Mouse (Mus musculus) left cerebral cortex, postnatal 4 days (tissue): ENCODE data around the gene Zgpat. TPM values are rescaled to one million over a fixed set of nuclear protein-coding genes. Genes with fewer than 3 reads are reported as not detected.

Source experiments
- DNase-seq: peaks from one replicate; pipeline ENCODE4 v3.0.0-alpha.2; 2022
- intact Hi-C: fragments of 180-260 bp; cut with DNase I; formaldehyde crosslinking; loops from one replicate; pipeline ENCODE4 v1.15.1; 2025
- total RNA-seq, 2 experiments: library from RNA; stranded (reverse); gene quantifications; 2 replicates each; pipeline ENCODE4 v1.2.3; 2021

The Zgpat gene
- total RNA-seq, 2 experiments from 2014 or later = 73.9 to 83.5 TPM

DNA sequence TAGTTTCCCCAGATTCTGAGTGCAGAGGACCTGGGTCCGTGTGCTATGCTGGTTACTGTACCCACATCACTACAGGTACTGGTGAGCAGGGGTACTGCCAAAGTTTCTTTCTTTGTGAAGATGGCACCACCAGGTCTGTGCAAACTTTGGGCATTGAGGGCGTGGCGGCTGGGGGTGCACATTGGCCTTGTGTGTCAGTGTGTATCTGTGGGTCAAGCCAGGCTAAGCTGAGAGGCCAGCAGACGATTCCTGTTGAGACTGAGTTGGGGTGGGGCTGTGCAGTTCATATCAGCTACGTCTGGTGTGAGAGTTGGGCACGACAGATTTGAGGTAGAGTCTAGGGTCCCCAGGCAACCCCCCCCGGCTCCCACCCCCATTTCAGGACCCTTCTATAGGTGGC is 19.7 kb downstream of the Zgpat start:
- no peak for DNase-seq
- intact Hi-C loops = no loop called here

DNA sequence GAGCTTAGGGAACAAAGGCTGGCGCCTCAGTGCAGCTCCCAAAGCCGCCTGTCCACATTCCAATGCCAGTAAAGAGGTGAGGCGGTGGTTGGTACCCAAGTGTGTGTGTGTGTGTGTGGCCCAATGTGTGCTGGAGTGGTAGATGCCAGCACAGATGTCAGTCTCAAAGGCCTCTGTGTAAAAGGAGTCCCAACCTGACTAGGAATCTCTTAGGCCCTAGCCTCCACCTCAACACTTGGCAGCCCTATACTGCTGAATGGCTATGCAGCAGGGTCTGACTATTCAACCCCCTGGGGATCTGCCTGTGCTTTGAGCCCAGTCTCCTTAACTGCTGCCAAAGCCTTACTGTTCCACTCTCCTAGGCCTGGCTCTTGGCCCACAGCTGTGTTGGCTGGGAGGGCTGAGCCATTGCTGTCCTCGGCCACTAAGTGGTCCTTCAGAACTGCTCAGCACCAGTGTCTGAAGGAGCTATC is 20.2 kb downstream of the Zgpat start:
- intact Hi-C loops = no loop called here
- peak; percentile 78 for DNase-seq

DNA sequence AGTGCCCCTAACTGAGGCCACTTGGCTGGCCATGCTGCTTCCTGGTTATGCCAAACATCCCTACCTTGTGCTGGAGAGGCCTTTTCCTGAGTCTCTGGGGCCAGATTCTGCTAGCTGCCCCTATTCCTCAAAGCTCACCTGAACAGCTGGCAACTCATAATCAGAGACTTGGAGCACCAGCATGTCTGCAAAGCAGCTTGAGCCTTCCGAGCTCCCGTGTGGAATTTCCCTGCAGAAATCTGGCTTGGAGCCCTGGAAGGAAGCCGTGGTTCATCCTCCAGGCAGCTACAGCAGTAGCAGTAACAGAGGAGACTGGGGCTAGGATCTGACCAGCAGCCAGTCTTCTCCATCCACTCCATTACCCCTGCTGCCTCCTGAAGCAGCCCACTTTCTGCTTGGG is 21.2 kb downstream of the Zgpat start:
- peak; percentile 39 for DNase-seq
- intact Hi-C loops = no loop called here

DNA sequence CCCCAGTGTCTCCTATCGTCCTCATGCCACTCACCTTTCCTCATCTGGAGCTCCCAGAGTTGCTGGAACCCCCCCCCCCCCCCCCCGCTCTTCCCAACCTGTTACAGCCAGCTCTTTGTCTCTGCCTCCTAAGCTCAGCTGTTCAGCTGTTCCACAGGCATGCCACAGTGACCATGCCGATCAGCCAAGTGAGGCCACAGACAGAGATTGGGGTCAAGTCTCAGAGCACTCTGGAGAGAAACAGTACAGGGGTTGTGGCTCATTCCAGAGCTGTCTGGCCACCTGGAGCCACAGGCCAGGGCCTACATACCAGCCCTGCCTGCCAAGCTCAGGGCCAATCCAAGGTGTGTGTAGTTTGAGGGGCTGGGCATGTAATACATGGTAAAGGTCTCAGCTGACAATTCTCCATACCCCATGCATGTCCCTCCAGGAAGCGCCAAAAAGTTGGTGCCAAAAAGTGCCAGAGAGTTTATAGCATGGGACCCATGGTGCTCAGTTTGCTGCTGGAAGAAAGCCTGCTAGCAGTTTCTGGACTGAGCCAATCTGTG is 22.0 kb downstream of the Zgpat start:
- no peak for DNase-seq
- intact Hi-C loops = no loop called here

DNA sequence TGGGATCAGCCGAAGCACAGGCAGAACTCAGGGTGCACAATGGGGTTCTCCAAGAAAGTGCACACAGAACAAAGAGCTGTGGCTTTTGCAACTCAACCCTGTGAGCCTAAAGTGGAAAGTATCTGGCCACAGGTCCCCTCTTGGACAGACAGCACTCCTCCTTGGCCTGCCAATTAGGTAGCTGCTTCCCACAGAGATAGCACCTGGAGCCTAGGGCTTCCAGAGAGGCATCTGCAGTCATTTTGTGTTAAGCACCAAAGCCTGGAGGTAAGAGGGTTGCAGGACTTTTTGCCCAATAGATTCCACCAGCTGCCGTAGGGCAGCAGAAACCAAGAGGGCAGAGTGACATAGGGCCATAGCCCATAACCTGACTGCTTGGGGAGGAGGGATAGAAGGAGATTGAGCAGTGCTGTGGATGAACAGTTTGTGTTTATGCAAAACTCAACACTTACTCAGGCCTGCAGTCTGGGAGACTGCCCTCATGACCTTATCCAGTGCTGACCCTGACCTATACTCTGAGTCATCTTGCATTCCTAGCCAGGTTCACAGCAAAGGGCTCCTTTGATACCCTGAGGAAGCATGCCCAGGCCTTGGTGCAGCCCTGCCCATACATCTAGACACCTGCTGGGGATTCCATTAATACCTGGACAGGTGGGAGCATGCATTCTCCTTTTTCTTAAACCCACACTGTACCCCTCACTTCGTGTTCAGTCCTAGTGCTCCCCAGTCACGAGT is 25.6 kb downstream of the Zgpat start:
- no peak for DNase-seq
- intact Hi-C loops = loop anchor here (5.0 to 10.0 kb wide), 2 partner anchors 107 to 194 kb away; partner anchors contain the start of genes Tpd52l2 and Uckl1

DNA sequence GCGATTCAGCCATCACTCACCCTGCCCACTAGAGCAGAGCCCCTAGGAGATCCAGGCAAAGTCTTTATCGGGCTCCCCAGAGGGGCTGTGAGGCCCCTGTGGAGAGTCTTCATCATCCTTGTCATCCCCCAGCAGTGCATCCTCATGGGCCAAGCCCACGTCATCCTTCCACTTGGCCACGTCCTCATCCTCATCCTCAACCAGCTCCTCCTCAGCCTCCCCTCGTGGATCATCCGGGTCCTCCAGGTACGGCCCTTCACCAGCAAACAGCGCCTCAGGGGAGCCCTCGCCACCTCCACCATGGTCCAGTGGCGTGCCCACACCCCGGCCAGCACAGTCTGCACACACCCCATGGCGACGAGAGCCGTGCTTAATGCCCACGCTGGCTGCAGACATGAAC is 26.3 kb downstream of the Zgpat start:
- intact Hi-C loops = loop anchor here (5.0 to 10.0 kb wide), 2 partner anchors 106 to 194 kb away; partner anchors contain the start of genes Tpd52l2 and Uckl1

DNA sequence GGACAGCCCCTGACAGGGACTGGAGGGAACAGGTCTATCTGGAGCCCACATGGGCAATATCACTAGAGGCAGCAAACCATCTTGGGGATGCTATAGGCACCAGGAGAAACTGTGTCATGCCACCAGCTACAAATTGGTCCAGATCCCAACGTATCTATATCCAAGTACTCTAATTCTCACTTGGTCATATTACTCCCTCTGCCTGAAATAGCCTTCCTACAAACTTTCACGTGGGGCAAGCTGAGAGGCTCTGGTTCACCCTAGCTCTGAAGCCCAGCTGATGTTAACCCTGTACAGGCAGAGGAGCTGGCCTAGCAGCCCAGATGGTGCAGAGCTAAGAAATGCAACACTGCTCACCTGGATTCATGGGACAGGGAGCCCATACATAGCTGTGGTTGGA is 26.8 kb downstream of the Zgpat start:
- intact Hi-C loops = loop anchor here (5.0 to 10.0 kb wide), 2 partner anchors 106 to 193 kb away; partner anchors contain the start of genes Tpd52l2 and Uckl1
- DNase-seq = no peak

More for the DNA sequence above, 26.3 kb downstream of the Zgpat start:
- no peak for DNase-seq

DNA sequence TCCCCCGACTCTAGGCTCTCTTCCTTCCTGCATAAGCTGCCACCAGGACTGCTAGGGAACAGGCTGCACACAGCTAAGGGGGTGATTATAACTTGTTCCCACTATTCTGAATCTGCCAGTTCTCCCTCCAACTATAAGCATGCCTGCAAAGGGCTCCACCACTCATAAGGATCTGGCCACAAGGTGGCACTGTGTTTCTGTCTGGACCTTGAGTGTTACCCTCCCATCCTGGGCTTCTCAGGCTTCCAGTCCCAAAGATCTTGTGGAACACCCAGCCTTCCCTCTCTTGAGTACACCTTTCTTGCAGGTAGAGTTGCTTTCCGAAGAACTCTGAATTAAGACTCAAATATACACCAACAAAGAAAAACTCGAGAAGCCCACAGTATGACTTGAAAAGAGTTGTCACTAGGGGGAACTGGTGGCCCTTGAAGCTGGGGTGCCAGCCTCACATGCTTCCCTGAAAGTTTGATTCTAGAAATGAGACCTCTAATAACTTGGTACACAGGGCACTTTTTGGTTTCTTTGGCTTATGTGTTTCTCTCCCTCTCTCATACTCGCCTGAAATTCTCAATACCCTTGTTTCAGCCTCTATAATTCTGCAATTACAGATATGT is 28.0 kb downstream of the Zgpat start:
- intact Hi-C loops = loop anchor here (5.0 to 10.0 kb wide), 2 partner anchors 105 to 192 kb away; partner anchors contain the start of genes Tpd52l2 and Uckl1
- peak; percentile 88 for DNase-seq

DNA sequence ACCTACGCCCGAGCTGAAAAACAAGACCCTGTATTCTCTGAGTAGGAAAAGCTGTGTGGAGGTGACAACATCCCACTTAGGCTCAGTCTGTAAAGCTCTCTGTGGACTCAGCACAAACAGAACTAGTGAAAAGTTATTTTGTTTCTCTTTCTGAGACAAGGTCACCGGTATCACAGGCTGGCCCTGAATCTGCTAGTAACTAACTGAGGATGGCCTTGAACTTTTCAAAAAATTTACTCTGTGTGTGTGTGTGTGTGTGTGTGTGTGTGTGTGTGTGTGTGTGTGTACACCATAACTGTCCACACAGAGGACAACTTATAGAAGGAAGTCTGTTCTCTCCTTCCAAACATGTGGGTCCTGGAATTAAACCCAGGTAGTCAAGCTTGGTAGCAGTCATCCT is 29.4 kb downstream of the Zgpat start:
- DNase-seq = no peak
- intact Hi-C loops = loop anchor here (5.0 to 10.0 kb wide), 2 partner anchors 103 to 191 kb away; partner anchors contain the start of genes Tpd52l2 and Uckl1

DNA sequence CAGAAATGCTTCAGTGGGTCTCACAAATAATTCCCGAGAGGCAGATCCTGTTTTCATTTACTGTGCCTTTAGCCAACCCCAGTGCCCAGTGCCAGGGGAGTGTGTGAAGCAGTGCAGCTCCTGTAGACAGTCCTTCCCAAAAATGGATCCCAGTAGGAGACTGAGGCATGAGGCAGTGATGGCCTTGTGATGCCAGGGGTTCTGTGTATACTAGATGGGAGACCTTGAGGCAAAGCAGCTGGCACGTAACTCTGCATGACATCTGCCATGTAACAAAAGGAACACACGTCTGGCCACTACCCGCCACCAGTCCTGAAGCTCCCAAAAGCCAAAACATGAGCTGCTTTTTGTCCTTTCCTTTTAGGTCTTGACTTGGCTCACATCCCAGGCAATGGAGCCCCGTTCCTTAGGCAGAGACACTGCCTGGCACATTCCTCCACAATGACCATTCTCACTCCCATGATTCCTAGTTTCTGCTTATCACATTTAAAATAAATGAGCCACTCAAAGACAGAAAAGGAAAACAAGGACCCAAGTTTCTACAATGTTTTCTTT is 32.6 kb downstream of the Zgpat start:
- no peak for DNase-seq
- intact Hi-C loops = loop anchor here (10.0 kb wide), 1 partner anchor 188 kb away; the partner anchor contains the start of gene Uckl1

DNA sequence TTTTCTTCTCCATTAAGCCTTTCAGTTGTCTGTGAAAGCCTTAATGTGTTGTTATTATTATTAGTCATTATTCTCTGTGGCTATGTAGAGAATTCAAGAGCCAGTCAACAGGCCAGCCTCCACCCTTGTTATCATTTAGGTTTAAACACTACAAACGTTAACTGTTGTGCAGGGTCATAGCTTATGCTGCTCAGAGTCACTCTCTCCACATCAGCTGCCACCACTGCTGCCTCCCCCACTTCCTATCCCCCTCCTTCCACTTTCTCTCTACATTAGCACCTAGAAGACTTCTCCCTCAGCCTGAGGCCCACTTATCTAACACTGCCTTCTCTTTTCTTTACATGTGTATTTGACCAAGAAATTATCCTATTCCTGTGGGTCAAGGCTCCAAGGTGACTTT is 36.8 kb downstream of the Zgpat start:
- no peak for DNase-seq
- intact Hi-C loops = no loop called here

DNA sequence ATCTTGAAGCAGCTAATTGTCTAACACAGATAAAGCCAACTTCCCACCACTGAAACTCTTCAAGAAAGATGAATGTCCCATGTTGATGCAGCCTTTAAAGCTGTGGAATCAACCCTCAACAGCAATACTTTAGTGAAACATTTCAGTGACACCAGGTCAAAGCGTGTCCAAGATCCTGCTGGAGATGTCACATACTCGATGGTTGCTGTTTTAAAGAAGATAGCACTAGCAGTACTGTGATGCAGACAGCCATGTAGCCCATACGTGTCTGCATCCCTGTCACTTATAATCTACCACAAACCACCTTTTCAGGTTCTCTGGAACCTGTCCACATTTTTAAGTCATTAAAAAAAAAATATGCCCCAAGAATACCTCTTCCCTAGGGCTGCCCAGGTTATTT is 39.0 kb downstream of the Zgpat start:
- intact Hi-C loops = no loop called here

DNA sequence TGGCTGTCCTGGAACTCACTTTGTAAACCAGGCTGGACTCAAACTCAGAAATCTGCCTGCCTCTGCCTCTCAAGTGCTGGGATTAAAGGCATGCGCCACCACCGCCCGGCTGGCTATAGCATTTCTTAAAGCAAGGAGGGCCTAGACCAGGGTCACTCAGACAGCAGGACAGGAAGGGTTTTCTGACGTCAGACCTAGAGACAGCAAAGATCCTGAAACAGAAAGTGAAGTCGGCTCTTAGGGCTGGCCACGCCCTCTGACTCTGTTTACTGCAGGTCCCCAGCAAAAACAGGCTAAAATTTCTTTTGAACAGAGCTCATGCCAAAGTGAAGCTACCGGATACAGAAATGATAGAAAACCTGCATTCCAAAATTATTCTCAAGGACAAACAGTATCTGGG is 44.9 kb downstream of the Zgpat start:
- intact Hi-C loops = loop anchor here (5.0 kb wide), 1 partner anchor 88 kb away; the partner anchor contains the start of gene Tpd52l2

More for the DNA sequence above, 39.0 kb downstream of the Zgpat start:
- no peak for DNase-seq

DNA sequence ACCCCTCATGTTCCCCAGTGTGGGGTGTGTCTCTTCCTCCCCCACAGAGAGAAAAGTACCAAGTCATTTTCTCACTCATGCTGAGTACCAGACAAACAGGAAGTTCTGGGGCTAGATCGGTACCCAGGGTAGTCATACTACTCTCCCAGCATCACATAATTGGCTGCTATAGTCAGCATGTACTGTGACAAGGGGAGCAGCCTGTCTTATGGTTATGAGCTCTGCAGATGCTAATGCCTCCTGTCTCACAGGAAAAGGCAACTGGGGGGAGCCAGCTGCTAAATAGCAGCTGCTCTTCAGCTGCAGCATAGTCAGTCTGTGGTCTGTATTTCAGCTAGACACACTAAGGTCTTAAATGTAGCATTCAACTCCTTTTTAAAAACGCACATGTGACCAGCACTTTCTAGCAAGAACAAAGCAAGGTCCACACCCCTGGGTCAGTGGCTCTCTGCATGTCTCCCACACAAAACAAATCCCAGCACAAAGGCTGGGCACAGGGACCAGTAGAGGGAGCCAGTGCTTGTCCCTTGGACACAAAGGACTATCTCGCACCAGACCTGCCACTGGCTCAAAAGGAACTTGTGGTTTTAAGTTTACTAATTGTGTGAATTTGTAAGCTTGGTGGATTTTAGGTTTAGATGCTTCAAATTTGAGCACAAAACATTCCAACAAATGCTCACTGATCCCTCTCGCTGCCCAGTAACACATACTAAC is 46.2 kb downstream of the Zgpat start:
- intact Hi-C loops = no loop called here
- peak; percentile 68 for DNase-seq

More for the DNA sequence above, 44.9 kb downstream of the Zgpat start:
- DNase-seq = no peak

DNA sequence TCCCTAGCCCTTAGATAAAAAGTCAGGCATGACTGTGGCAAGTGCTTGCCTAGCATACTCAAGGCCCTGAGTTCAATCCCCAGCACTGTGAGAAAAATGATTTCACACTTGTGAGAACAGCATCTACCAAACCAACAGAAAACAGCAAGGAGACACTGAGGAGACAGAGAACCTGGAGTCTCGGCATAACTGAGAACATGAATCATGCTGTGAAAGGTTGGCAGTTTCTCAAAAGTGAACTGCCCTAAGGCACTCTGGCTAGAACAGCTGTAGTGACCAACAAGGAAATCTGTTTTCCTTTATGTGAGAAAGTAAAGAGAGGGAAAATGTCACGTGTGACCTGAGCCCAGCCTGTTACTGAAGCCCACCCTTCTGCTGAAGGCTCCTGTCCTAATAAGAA is 48.4 kb downstream of the Zgpat start:
- DNase-seq = no peak
- intact Hi-C loops = no loop called here

DNA sequence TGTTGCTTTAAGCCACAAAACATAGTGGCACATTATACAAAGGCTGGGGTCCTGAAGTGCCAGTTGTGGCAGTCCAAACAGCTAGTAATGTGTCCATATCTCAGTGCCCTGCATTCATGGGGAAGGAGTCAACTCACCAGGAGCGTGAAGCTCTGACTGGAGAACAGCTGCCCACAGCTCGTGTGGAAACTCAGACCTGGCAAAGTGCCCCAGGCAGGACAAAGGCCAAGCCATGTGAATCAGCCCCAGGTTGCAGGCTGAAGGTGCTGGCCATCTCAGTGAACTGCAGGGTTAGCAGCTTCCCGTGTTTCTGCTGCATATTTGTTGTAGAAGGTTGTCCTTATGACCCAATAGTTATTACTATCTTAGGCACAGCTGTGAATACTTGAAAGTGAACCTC is 51.2 kb downstream of the Zgpat start:
- intact Hi-C loops = no loop called here
- DNase-seq = peak; percentile 75

DNA sequence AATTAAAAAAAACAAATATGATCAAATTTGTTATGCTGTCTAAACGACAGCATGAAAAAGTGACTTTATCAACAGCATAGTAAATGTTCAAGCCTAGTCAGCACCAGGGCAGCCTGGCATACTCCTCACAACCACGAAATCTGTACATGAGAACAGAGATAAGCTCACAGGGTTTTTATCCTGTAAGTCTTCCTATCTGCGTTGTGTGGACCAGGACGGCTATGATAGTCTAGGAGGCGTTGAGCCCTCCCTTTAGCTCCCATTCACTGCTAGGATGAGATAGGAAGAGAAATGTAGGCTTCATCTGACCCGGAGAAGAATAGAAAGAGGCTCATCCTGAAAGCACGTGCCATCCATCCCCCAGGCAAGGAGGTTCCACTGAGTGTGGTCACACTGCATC is 54.6 kb downstream of the Zgpat start:
- intact Hi-C loops = no loop called here
- DNase-seq = no peak

DNA sequence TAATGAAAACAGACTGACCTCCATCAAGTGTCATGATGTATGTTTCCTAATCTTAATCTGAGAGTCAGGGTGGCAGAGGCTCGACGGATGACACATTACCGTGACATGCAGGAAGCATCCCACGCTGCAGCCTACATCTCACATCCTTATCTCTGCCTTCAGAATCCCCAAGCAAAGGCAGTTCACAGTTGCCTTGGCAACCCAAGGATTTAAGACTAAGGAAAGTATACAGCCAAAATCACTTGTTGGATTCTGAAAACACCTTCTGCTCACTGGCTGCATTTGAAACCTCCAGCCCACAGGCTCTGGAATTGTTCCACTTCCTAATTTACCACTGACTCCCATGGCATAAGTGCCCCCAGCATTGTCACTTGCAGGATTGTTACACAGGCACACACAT is 55.7 kb downstream of the Zgpat start:
- intact Hi-C loops = no loop called here
- no peak for DNase-seq

DNA sequence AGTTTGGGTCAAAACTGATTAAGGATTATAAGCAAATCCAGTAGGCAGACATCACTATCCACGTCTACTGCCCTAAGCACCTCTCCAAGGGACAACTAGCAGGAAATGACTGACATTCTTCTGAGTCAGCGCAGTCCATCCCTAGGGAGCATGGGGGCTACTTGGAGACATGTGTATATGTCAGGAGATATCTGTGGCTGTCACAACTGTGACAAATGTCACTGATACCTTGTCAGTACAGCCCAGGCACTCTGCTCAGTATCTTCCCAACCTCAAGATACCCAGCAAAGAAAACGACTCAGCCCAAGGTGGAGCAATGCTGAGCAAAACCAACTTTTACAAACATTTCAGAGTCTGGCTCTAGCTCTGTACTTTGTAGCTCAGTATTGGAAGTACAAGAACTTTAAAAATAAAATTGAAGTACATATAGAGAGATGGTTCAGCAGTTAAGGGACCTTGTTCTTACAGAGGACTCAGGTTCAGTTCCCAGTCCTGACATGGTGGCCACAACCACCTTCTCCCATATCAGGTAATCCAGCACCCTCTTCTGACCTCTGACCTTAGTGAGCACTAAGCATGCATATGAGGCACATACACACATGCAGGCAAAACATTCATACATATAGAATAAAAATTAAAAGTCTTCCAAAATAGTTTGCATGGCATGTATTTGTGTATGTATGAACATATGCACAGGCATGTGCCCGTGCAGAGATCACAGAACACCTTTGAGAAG is 56.3 kb downstream of the Zgpat start:
- no peak for DNase-seq
- intact Hi-C loops = no loop called here

DNA sequence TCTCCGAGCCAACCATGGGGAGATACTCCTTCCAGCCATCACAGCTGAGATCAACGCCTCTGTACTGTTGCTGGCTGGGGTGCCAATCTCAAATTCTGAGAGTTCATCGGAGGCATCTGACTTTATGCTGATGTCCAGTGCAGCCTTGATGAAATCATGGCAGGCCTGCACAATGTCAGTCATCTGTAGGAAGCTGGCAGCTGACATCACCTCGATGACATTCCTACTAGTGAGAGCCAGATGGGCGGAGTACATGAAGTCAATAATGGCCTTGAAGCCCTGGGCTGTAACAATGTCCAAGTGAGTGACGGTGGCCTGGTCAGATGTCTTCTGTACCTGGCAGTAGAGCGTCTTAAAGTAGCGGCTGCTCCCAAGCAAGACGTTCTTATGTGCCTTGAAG is 59.1 kb downstream of the Zgpat start:
- intact Hi-C loops = no loop called here
- no peak for DNase-seq
